Mouse (Mus musculus) midbrain, embryonic 14.5 days (tissue): ENCODE results near the gene Cptp. TPM values are rescaled to one million over a fixed set of nuclear protein-coding genes. Genes with fewer than 3 reads are reported as not detected.

Experiments
- ATAC-seq: fragments of 200-750 bp; cut with Nextera tagmentation; 2 replicates; pipeline ENCODE4 v1.8.0; 2017; ENCODE audit warnings: moderate number of reproducible peaks, moderate library complexity; ENCODE audit not compliant: low FRiP score, low TSS enrichment
- DNase-seq: peaks from one replicate; pipeline ENCODE4 v3.0.0-alpha.2; 2015
- H3K27ac ChIP-seq: fragments of 300-500 bp; sonication (generic); replicated peaks from 2 replicates; pipeline ENCODE4 v1.5.1; 2014; ENCODE audit warnings: mild to moderate bottlenecking, low read depth, low read length, moderate library complexity
- H3K27me3 ChIP-seq: fragments of 300-500 bp; sonication (generic); 2 replicates; pipeline ENCODE4 v1.6.1; 2014; ENCODE audit warnings: low read length, control low read depth, mixed read lengths; ENCODE audit not compliant: control insufficient read depth, insufficient read depth
- H3K36me3 ChIP-seq: fragments of 300-500 bp; sonication (generic); 2 replicates; pipeline ENCODE4 v1.6.1; 2014; ENCODE audit warnings: low read length, control low read depth; ENCODE audit not compliant: control insufficient read depth, insufficient read depth
- H3K4me1 ChIP-seq: fragments of 300-500 bp; sonication (generic); 2 replicates; pipeline ENCODE4 v1.6.1; 2014; ENCODE audit warnings: mild to moderate bottlenecking, antibody characterized with exemption, low read length, control low read depth; ENCODE audit not compliant: control insufficient read depth, insufficient read depth
- H3K4me2 ChIP-seq: fragments of 300-500 bp; sonication (generic); 2 replicates; pipeline ENCODE4 v1.6.1; 2014; ENCODE audit warnings: mild to moderate bottlenecking, low read length, moderate library complexity
- H3K4me3 ChIP-seq: fragments of 300-500 bp; sonication (generic); replicated peaks from 2 replicates; pipeline ENCODE4 v1.5.1; 2014; ENCODE audit warnings: low read depth, low read length
- H3K9ac ChIP-seq: fragments of 300-500 bp; sonication (generic); replicated peaks from 2 replicates; pipeline ENCODE4 v1.6.1; 2014; ENCODE audit warnings: mild to moderate bottlenecking, low read length, moderate library complexity
- H3K9me3 ChIP-seq: fragments of 300-500 bp; sonication (generic); 2 replicates; pipeline ENCODE4 v1.6.1; 2016; ENCODE audit warnings: low read length, control low read depth, mixed read lengths; ENCODE audit not compliant: control insufficient read depth
- WGBS: fragments of 180-500 bp; shearing (Covaris S2); extraction: QIAGEN DNeasy Blood & Tissue Kit; methylation state at CpG from one replicate; pipeline ENCODE4 v1.1.7; 2014; 5-methylcytosine and 5-hydroxymethylcytosine counted together
- polyA plus RNA-seq: library from polyadenylated mRNA; unstranded; fragments of >200 nt; fragmentation: Nextera tagmentation; extraction: Ambion mirVana; gene quantifications from 2 replicates; pipeline ENCODE4 v1.2.1, GENCODE M21; 2014

Cptp gene
- polyA plus RNA-seq, 1 experiment from 2014 or later: 31.2 TPM

- H3K27me3 ChIP-seq: no peaks in the 10 kb centered on the region
- 94% methylated on average over 7 of the region's 7 CpGs for WGBS
- H3K27ac ChIP-seq: no peak overlapping the region
- no peaks in the 10 kb centered on the region for H3K9me3 ChIP-seq
- H3K4me2 ChIP-seq: no peak overlapping the region
- ATAC-seq (no peak), DNase-seq (no peak)
- H3K4me1 ChIP-seq: peaks cover 12% of the 10 kb centered on the region
- peaks cover 43% of the 10 kb centered on the region for H3K36me3 ChIP-seq
- H3K4me3 ChIP-seq: no peak overlapping the region
- no peak overlapping the region for H3K9ac ChIP-seq
Measured at GRCm38 (mm10) chr4:155871404-155871803, 2.2 kb upstream of the Cptp start.

DNA sequence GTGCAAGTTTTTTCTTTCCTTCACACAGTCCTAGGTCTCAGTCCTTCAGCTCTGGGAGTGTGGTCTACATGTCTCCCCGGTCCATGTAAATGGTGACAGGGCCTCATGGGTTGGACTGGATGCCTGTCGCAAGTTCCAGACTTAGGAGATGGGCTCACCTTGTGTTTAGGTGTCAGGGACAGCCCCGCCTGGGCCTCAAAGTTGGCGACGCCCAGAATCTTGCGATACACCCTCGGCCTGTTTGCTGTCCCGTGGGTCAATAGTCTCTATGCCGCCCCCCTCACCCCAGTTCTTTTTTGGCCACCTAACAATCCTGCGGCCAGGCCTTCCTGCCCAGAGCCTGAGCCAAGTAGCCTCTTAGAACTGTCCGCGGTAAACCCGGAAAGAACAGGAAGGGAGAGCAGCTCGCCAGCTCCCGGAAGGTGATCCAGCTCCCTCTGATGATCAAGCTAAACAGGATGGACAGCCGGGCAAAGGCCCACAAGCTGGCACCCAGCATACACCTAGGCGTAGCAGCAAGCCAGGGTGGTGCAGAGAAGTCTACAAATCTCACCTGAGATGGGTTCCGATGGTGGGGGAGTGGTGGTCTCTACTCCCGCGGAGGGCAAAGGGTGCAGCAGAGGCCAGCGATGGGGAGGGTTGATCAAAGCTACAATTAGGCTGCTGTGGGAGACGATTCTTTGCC, 484 bp downstream of the Cptp start:
- WGBS: 11% methylated on average over 22 of the region's 22 CpGs
- H3K4me1 ChIP-seq: peaks cover 12% of the 10 kb centered on the region
- H3K27me3 ChIP-seq: no peaks in the 10 kb centered on the region
- H3K4me2 ChIP-seq: peak overlapping the region; percentile 97
- peak overlapping the region; percentile 76 for H3K9ac ChIP-seq
- peak overlapping the region; percentile 78 for H3K4me3 ChIP-seq
- H3K36me3 ChIP-seq: peaks cover 32% of the 10 kb centered on the region
- DNase-seq (no peak), ATAC-seq (no peak; the same call in 1 of the 2 replicates)
- no peaks in the 10 kb centered on the region for H3K9me3 ChIP-seq
- peak overlapping the region; percentile 41; the same call in 1 of the 2 replicates for H3K27ac ChIP-seq

DNA sequence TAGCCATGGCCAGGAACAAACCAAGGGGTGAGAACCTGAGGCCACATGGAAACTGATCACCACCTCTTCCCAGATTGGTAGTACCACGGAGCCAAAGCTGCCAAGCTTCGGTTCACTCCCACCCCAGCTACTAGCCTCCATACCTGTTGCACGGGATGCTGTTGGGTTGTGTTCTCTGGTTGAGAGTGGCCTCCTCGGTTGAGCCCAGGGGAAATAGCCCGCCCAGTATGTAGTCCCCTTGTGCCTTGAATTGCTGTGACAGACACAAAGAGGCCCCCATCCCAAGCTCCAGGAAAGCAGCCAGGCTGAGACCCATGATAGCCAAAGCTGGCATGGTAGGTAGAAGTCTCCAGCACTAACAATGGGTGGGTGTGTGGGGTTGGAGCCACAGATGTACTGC, 6.2 kb downstream of the Cptp start, which contains the start of gene Tas1r3:
Gene Tas1r3, minus strand, starts transcription at position 362 of the 400 bp plus-strand sequence.
- Histone ChIP-seq H3K4me1 (no peaks in the 10 kb centered on the region), H3K4me2 (no peak within 1 kb of the TSS), H3K9ac (no peak within 1 kb of the TSS), H3K36me3 (peaks cover 58% of the 10 kb centered on the region), H3K4me3 (no peak within 1 kb of the TSS), H3K27ac (no peak within 1 kb of the TSS), H3K27me3 (no peaks in the 10 kb centered on the region), H3K9me3 (no peaks in the 10 kb centered on the region)
- ATAC-seq (no peak), DNase-seq (no peak)
- WGBS: 78% methylated on average over 5 of the region's 5 CpGs

GRCm38 (mm10) chr4:155861787-155862186, 7.5 kb downstream of the Cptp start:
- no peak overlapping the region for H3K4me3 ChIP-seq
- peaks cover 67% of the 10 kb centered on the region for H3K36me3 ChIP-seq
- H3K27ac ChIP-seq: no peak overlapping the region
- 93% methylated on average over 7 of the region's 7 CpGs for WGBS
- no peak overlapping the region for H3K4me2 ChIP-seq
- H3K27me3 ChIP-seq: no peaks in the 10 kb centered on the region
- ATAC-seq (no peak), DNase-seq (no peak)
- H3K4me1 ChIP-seq: no peaks in the 10 kb centered on the region
- H3K9ac ChIP-seq: no peak overlapping the region
- no peaks in the 10 kb centered on the region for H3K9me3 ChIP-seq

GRCm38 (mm10) chr4:155859318-155859717, 9.9 kb downstream of the Cptp start:
- Histone ChIP-seq H3K9ac (no peak overlapping the region), H3K4me1 (no peaks in the 10 kb centered on the region), H3K9me3 (no peaks in the 10 kb centered on the region), H3K27ac (no peak overlapping the region), H3K36me3 (peaks cover 76% of the 10 kb centered on the region), H3K27me3 (no peaks in the 10 kb centered on the region), H3K4me2 (no peak overlapping the region), H3K4me3 (no peak overlapping the region)
- ATAC-seq (no peak), DNase-seq (no peak)
- WGBS: 37% methylated on average over 13 of the region's 13 CpGs

DNA sequence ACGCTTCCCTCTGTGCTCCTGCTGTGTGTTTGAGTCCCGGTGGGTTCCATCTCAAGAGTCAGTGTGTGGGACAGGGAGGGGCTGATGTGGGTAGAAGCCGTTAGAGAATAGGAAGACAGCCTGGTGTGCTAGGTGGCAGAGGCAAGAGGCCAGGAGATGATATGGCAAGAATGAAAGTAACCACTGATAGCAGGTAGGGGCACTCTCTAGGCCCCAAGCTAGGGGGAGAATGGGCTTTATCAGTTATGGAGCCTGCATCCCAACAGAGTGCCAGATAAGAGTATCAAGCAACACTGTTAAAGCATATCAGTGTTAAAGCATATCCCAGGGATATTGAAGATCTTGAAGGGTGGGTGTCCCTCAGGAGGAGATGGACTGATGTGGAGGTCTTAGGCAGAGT, 12.4 kb downstream of the Cptp start:
- Histone ChIP-seq H3K4me1 (no peaks in the 10 kb centered on the region), H3K27me3 (no peaks in the 10 kb centered on the region), H3K27ac (no peak overlapping the region), H3K9me3 (no peaks in the 10 kb centered on the region), H3K9ac (no peak overlapping the region), H3K36me3 (peaks cover 86% of the 10 kb centered on the region), H3K4me2 (no peak overlapping the region), H3K4me3 (no peak overlapping the region)
- no peak for DNase-seq
- 90% methylated on average over 3 of the region's 3 CpGs for WGBS
- ATAC-seq: no peak

GRCm38 (mm10) chr4:155856071-155856470, 13.2 kb downstream of the Cptp start:
- Histone ChIP-seq H3K9me3 (no peaks in the 10 kb centered on the region), H3K27ac (no peak overlapping the region), H3K4me3 (no peak overlapping the region), H3K9ac (no peak overlapping the region), H3K27me3 (no peaks in the 10 kb centered on the region), H3K4me2 (no peak overlapping the region), H3K4me1 (no peaks in the 10 kb centered on the region), H3K36me3 (peaks cover 78% of the 10 kb centered on the region)
- 92% methylated on average over 12 of the region's 12 CpGs for WGBS
- ATAC-seq (no peak), DNase-seq (no peak)

GRCm38 (mm10) chr4:155854991-155855390, 14.2 kb downstream of the Cptp start:
- WGBS: 96% methylated on average over 12 of the region's 12 CpGs
- Histone ChIP-seq H3K4me2 (no peak overlapping the region), H3K9ac (no peak overlapping the region), H3K27ac (no peak overlapping the region), H3K4me3 (no peak overlapping the region), H3K27me3 (no peaks in the 10 kb centered on the region), H3K9me3 (no peaks in the 10 kb centered on the region), H3K36me3 (peaks cover 68% of the 10 kb centered on the region), H3K4me1 (0 out of 2 replicates have a peak, but pooled peaks cover under 1% of the 10 kb centered on the region)
- DNase-seq (no peak), ATAC-seq (no peak)

- no peaks in the 10 kb centered on the region for H3K27me3 ChIP-seq
- 97% methylated on average over 9 of the region's 9 CpGs for WGBS
Measured at GRCm38 (mm10) chr4:155853421-155853820, 15.8 kb downstream of the Cptp start.

More at GRCm38 (mm10) chr4:155853421-155853820, 15.8 kb downstream of the Cptp start:
- Histone ChIP-seq H3K4me1 (peaks cover 12% of the 10 kb centered on the region), H3K4me2 (no peak overlapping the region), H3K27ac (no peak overlapping the region), H3K4me3 (no peak overlapping the region), H3K9ac (no peak overlapping the region), H3K36me3 (peaks cover 53% of the 10 kb centered on the region), H3K9me3 (no peaks in the 10 kb centered on the region)
- DNase-seq (no peak), ATAC-seq (no peak)
